Mouse (Mus musculus) embryonic fibroblast, embryonic 13.5 days (primary cell): Measurements from ENCODE around the gene Pacrg.

Experiments used
- CTCF ChIP-seq: IDR thresholded peaks from 2 replicates; pipeline ENCODE4 v1.5.1; 2011; ENCODE audit warnings: mild to moderate bottlenecking, control low read depth, low read length, moderate library complexity, borderline replicate concordance; ENCODE audit not compliant: insufficient read depth
- POLR2A ChIP-seq: IDR thresholded peaks from 2 replicates; pipeline ENCODE4 v1.6.1; 2011; ENCODE audit warnings: low read depth, mild to moderate bottlenecking, control low read depth, low read length, moderate library complexity

GRCm38 (mm10) chr17:10371472-10371871 is 468.6 kb downstream of the Pacrg start:
- TF ChIP-seq CTCF (no peak), POLR2A (no peak)
